Mouse (Mus musculus) heart, embryonic 13.5 days (tissue): ENCODE results near the gene 9430097D07Rik. TPM values are rescaled to one million over a fixed set of nuclear protein-coding genes. Genes with fewer than 3 reads are reported as not detected.
A peak's percentile ranks its signal among the peaks of the same experiment; 100 is the strongest.

Experiments
- ATAC-seq: fragments of 200-750 bp; cut with Nextera tagmentation; 2 replicates; pipeline ENCODE4 v1.8.0; 2017; ENCODE audit warnings: moderate TSS enrichment; ENCODE audit not compliant: insufficient number of reproducible peaks, low FRiP score, low TSS enrichment; ENCODE audit errors: extremely low read depth
- H3K27ac ChIP-seq: fragments of 300-500 bp; sonication (generic); replicated peaks from 2 replicates; pipeline ENCODE4 v1.5.1; 2015; ENCODE audit warnings: moderate library complexity, mild to moderate bottlenecking, inconsistent platforms
- H3K27me3 ChIP-seq: fragments of 300-500 bp; sonication (generic); replicated peaks from 2 replicates; pipeline ENCODE4 v1.6.1; 2015; ENCODE audit warnings: mild to moderate bottlenecking, inconsistent platforms
- H3K36me3 ChIP-seq: fragments of 300-500 bp; sonication (generic); 2 replicates; pipeline ENCODE4 v1.6.1; 2015; ENCODE audit warnings: mild to moderate bottlenecking, inconsistent platforms
- H3K4me1 ChIP-seq: fragments of 300-500 bp; sonication (generic); 2 replicates; pipeline ENCODE4 v1.6.1; 2015; ENCODE audit warnings: inconsistent platforms
- H3K4me2 ChIP-seq: fragments of 300-500 bp; sonication (generic); 2 replicates; pipeline ENCODE4 v1.6.1; 2015; ENCODE audit warnings: inconsistent platforms, mild to moderate bottlenecking, moderate library complexity
- H3K4me3 ChIP-seq: fragments of 300-500 bp; sonication (generic); 2 replicates; pipeline ENCODE4 v1.5.1; 2015; ENCODE audit warnings: moderate library complexity, mild to moderate bottlenecking, inconsistent platforms
- H3K9ac ChIP-seq: fragments of 300-500 bp; sonication (generic); 2 replicates; pipeline ENCODE4 v1.6.1; 2015; ENCODE audit warnings: inconsistent platforms, mild to moderate bottlenecking, moderate library complexity
- H3K9me3 ChIP-seq: fragments of 300-500 bp; sonication (generic); 2 replicates; pipeline ENCODE4 v1.6.1; 2016; ENCODE audit warnings: inconsistent platforms
- WGBS: fragments of 180-500 bp; shearing (Covaris S2); methylation state at CpG from one replicate; pipeline ENCODE4 v1.1.7; 2015; ENCODE audit warnings: mixed read lengths; 5-methylcytosine and 5-hydroxymethylcytosine counted together
- polyA plus RNA-seq: library from polyadenylated mRNA; unstranded; fragments of >200 nt; fragmentation: Nextera tagmentation; extraction: Ambion mirVana; gene quantifications from 2 replicates; pipeline ENCODE4 v1.2.1, GENCODE M21; 2015

9430097D07Rik gene
- polyA plus RNA-seq, 1 experiment from 2014 or later: 0.21 TPM

- H3K4me2 ChIP-seq: no peak overlapping the region
- WGBS: 92% methylated on average over 2 of the region's 2 CpGs
- peaks cover 56% of the 10 kb centered on the region for H3K4me1 ChIP-seq
Measured at GRCm38 (mm10) chr2:32541333-32541908, 34.1 kb downstream of the 9430097D07Rik start.

GRCm38 (mm10) chr2:32539452-32539981, 36.0 kb downstream of the 9430097D07Rik start:
- H3K9me3 ChIP-seq: no peaks in the 10 kb centered on the region
- H3K4me1 ChIP-seq: peaks cover 65% of the 10 kb centered on the region
- H3K27ac ChIP-seq: peak overlapping the region; percentile 15; the same call in 1 of the 2 replicates
- H3K4me3 ChIP-seq: no peak overlapping the region
- ATAC-seq: no peak
- no peak overlapping the region for H3K4me2 ChIP-seq
- 66% methylated on average over 14 of the region's 14 CpGs for WGBS
- H3K27me3 ChIP-seq: no peaks in the 10 kb centered on the region
- peak overlapping the region; percentile 37; the same call in 1 of the 2 replicates for H3K9ac ChIP-seq
- H3K36me3 ChIP-seq: peaks cover 5% of the 10 kb centered on the region; the same call in 1 of the 2 replicates

More at GRCm38 (mm10) chr2:32541333-32541908, 34.1 kb downstream of the 9430097D07Rik start:
- Histone ChIP-seq H3K4me3 (no peak overlapping the region), H3K9me3 (no peaks in the 10 kb centered on the region), H3K36me3 (peaks cover 5% of the 10 kb centered on the region; the same call in 1 of the 2 replicates), H3K27ac (no peak overlapping the region), H3K27me3 (no peaks in the 10 kb centered on the region), H3K9ac (no peak overlapping the region)
- no peak for ATAC-seq

GRCm38 (mm10) chr2:32538461-32538860, 37.0 kb downstream of the 9430097D07Rik start:
- 67% methylated on average over 4 of the region's 4 CpGs for WGBS

GRCm38 (mm10) chr2:32537941-32538340, 37.5 kb downstream of the 9430097D07Rik start:
- H3K4me1 ChIP-seq: peaks cover 68% of the 10 kb centered on the region
- 65% methylated on average over 5 of the region's 5 CpGs for WGBS

More at GRCm38 (mm10) chr2:32538461-32538860, 37.0 kb downstream of the 9430097D07Rik start:
- 0 out of 2 replicates have a peak overlapping the region, but pooled peaks have one; percentile 15 for H3K27ac ChIP-seq
- peaks cover 73% of the 10 kb centered on the region for H3K4me1 ChIP-seq
- H3K36me3 ChIP-seq: no peaks in the 10 kb centered on the region
- ATAC-seq: no peak
- H3K9me3 ChIP-seq: no peaks in the 10 kb centered on the region
- H3K4me3 ChIP-seq: no peak overlapping the region
- H3K4me2 ChIP-seq: peak overlapping the region; percentile 88; the same call in 1 of the 2 replicates
- H3K27me3 ChIP-seq: no peaks in the 10 kb centered on the region
- H3K9ac ChIP-seq: peak overlapping the region; percentile 96; the same call in 1 of the 2 replicates

GRCm38 (mm10) chr2:32537360-32537905, 38.1 kb downstream of the 9430097D07Rik start:
- Histone ChIP-seq H3K27ac (peak overlapping the region; percentile 93), H3K36me3 (no peaks in the 10 kb centered on the region), H3K9me3 (no peaks in the 10 kb centered on the region), H3K4me3 (peak overlapping the region; percentile 95), H3K4me2 (peak overlapping the region; percentile 88), H3K4me1 (peaks cover 63% of the 10 kb centered on the region), H3K9ac (peak overlapping the region; percentile 96), H3K27me3 (no peaks in the 10 kb centered on the region)
- ATAC-seq: no peak
- WGBS: 15% methylated on average over 9 of the region's 9 CpGs

More at GRCm38 (mm10) chr2:32537941-32538340, 37.5 kb downstream of the 9430097D07Rik start:
- Histone ChIP-seq H3K4me3 (peak overlapping the region; percentile 95), H3K4me2 (peak overlapping the region; percentile 88), H3K27me3 (no peaks in the 10 kb centered on the region), H3K27ac (peak overlapping the region; percentile 93), H3K9me3 (no peaks in the 10 kb centered on the region), H3K36me3 (no peaks in the 10 kb centered on the region), H3K9ac (peak overlapping the region; percentile 96)
- no peak for ATAC-seq

- peaks cover 60% of the 10 kb centered on the region for H3K4me1 ChIP-seq
- WGBS: 6% methylated on average over 11 of the region's 11 CpGs
- peak overlapping the region; percentile 96 for H3K9ac ChIP-seq
- H3K4me2 ChIP-seq: peak overlapping the region; percentile 88
- peak overlapping the region; percentile 95 for H3K4me3 ChIP-seq
- no peaks in the 10 kb centered on the region for H3K27me3 ChIP-seq
- H3K27ac ChIP-seq: peak overlapping the region; percentile 93
- H3K36me3 ChIP-seq: no peaks in the 10 kb centered on the region
- ATAC-seq: no peak
- H3K9me3 ChIP-seq: no peaks in the 10 kb centered on the region
Measured at GRCm38 (mm10) chr2:32536634-32537359, 38.7 kb downstream of the 9430097D07Rik start.

- Histone ChIP-seq H3K27ac (peak overlapping the region; percentile 93), H3K9me3 (no peaks in the 10 kb centered on the region), H3K27me3 (no peaks in the 10 kb centered on the region), H3K9ac (peak overlapping the region; percentile 96), H3K4me2 (peak overlapping the region; percentile 88), H3K36me3 (no peaks in the 10 kb centered on the region), H3K4me1 (peaks cover 58% of the 10 kb centered on the region), H3K4me3 (peak overlapping the region; percentile 95)
- 2% methylated on average over 14 of the region's 14 CpGs for WGBS
- ATAC-seq: no peak
Measured at GRCm38 (mm10) chr2:32536086-32536633, 39.3 kb downstream of the 9430097D07Rik start.

- Histone ChIP-seq H3K4me1 (peaks cover 57% of the 10 kb centered on the region), H3K36me3 (no peaks in the 10 kb centered on the region), H3K9me3 (no peaks in the 10 kb centered on the region), H3K9ac (peak overlapping the region; percentile 96), H3K4me3 (peak overlapping the region; percentile 95), H3K27me3 (no peaks in the 10 kb centered on the region), H3K27ac (peak overlapping the region; percentile 93), H3K4me2 (peak overlapping the region; percentile 88)
- peak; percentile 62 for ATAC-seq
- WGBS: under 1% methylated on average over 55 of the region's 56 CpGs
Measured at GRCm38 (mm10) chr2:32535501-32535991, 39.9 kb downstream of the 9430097D07Rik start.

GRCm38 (mm10) chr2:32534733-32535471, 40.6 kb downstream of the 9430097D07Rik start, which contains the start of gene Fam102a:
Gene Fam102a, plus strand, starts transcription at chr2:32535332.
- Histone ChIP-seq H3K4me2 (peak within 1 kb of the TSS; percentile 88), H3K36me3 (no peaks in the 10 kb centered on the region), H3K27me3 (no peaks in the 10 kb centered on the region), H3K4me3 (peak within 1 kb of the TSS; percentile 95), H3K9ac (peak within 1 kb of the TSS; percentile 96), H3K9me3 (no peaks in the 10 kb centered on the region), H3K4me1 (peaks cover 53% of the 10 kb centered on the region), H3K27ac (peak within 1 kb of the TSS; percentile 95)
- peak; percentile 90 for ATAC-seq
- WGBS: under 1% methylated on average over 64 of the region's 67 CpGs

- 10% methylated on average over 13 of the region's 13 CpGs for WGBS
- no peaks in the 10 kb centered on the region for H3K36me3 ChIP-seq
- no peak for ATAC-seq
- no peaks in the 10 kb centered on the region for H3K27me3 ChIP-seq
- H3K9me3 ChIP-seq: no peaks in the 10 kb centered on the region
- H3K27ac ChIP-seq: peak overlapping the region; percentile 95
- peak overlapping the region; percentile 86 for H3K9ac ChIP-seq
- peak overlapping the region; percentile 88 for H3K4me2 ChIP-seq
- H3K4me3 ChIP-seq: peak overlapping the region; percentile 95
- peaks cover 46% of the 10 kb centered on the region for H3K4me1 ChIP-seq
Measured at GRCm38 (mm10) chr2:32534061-32534732, 41.3 kb downstream of the 9430097D07Rik start.
